Mouse (Mus musculus) urinary bladder, postnatal 10 days (tissue): ENCODE measurements around the gene Brap.
"Not testable (repeated sequence)": the region's sequence is repeated elsewhere in the genome, so short reads cannot be mapped to it uniquely, and the experiment has no call there.

Source experiments
- DNase-seq: peaks from one replicate; pipeline ENCODE4 v3.0.0; 2022; ENCODE audit warnings: low spot score

The Brap gene

GRCm38 (mm10) chr5:121660059-121660896, at the start of gene Brap, which contains the start of gene Acad10:
Gene Brap, plus strand, starts transcription at chr5:121660563.
Gene Acad10, minus strand, starts transcription at chr5:121660514.
- DNase-seq = peak; percentile 74

DNA sequence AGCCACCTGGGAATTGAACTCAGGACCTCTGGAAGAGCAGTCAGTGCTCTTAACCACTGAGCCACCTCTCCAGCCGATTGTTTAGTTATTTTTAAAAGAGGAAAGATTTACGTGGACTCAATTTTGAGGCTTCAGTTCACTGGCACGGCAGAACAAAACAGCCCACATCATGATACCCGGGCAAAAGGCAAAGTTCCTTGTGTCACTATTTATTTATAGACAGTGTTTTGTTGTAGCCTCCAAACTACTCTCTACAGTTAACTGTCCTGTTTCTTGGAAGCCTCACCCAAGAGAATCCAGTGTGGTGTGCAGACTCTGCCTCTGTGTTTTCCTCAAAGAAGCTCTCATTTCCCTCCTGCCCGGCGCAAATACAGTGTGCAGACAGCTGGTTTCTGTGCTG, 48.3 kb upstream of the Brap start:
- DNase-seq = no peak

- DNase-seq = not testable (repeated sequence)
Observed at GRCm38 (mm10) chr5:121614921-121615320, 45.4 kb upstream of the Brap start.

DNA sequence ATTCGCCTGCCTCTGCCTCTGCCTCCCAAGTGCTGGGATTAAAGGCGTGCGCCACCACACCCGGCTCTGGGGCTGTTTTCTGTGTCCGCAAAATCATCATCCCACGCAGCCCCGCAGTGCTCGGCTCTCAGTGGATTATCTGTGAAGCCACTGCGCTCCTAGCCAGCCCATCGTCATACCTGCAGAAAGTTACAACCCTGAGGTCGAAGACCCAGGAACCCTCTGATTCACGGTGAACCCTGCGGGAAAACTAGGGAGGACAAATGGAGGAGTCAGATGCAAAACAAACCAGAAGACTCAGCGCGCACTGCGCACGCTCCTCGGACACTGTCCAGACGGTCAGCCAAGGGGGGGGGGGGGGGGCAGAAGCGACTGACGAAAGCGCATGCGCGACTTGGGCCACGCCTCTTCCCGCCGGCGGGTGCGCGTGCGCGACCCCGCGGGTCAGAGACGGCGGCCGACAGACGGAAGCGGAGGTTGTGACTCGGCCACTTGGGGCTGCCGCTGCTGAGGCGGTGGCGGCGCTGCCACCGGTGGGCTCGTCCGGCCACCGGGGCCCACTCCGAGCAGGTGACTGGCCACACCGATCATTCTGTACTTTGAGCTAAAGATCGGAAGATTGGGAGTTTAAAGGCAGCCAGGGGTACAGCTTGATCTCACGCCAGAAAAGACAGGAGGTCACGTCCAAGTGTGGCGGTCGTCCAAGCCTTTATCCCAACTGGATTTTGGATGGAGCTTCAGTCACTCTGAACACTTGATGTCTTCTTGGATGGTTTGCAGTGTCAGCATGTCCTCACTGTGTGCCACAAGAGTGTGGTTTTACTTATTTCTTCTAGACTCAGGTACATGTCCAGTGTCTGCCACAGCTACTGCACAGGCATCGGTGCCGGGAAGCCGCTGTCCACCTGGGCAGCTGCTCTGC, 41.5 kb upstream of the Brap start, which contains the start of gene Acad12:
Gene Acad12, minus strand, starts transcription at position 347 of the 922 bp plus-strand sequence.
- peak; percentile 41 for DNase-seq

DNA sequence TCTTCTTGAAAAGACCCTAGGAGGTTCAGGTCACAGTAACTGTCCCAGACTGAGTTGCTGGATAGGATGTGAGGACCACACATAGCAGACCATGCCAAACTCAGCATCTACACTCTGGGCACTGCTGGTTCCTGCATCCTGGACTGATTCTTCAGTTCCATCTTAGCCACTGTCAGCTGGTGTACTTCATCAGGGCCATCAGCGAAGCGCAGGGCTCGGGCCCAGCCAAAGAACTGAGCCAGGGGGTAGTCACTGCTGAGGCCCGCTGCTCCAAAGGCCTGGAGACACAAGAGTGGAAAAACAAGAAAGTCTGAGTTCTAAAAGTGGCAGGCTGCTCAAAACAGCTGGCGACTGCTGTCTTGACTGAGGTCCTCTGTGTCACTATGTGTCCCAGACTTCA, 39.3 kb upstream of the Brap start:
- no peak for DNase-seq

- DNase-seq = no peak
Observed at GRCm38 (mm10) chr5:121623241-121623640, 37.1 kb upstream of the Brap start.

- DNase-seq = no peak
Observed at GRCm38 (mm10) chr5:121627871-121628270, 32.5 kb upstream of the Brap start.

GRCm38 (mm10) chr5:121631106-121631647, 29.2 kb upstream of the Brap start:
- DNase-seq = not testable (repeated sequence)

DNA sequence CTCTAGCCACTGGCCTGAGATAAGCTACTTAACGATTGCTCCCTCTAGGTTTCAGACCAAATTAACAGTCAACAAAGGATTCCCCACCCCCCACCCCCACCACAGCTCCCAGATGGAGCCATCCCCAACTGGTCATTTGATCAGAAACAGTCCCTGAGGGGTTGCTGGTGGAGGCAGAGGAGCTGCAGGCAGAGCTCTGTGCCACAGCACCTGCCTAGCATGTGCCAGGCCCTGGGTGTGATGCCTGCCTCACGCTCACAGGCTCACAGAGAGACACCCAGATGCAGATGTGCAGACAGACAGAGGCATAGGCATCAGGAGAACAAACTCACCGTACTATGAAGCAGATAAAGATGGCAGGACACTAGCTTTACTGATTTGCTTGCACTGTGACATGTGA, 27.6 kb upstream of the Brap start:
- no peak for DNase-seq

GRCm38 (mm10) chr5:121634668-121635067, 25.7 kb upstream of the Brap start:
- no peak for DNase-seq

GRCm38 (mm10) chr5:121637296-121637695, 23.1 kb upstream of the Brap start:
- DNase-seq = no peak

- no peak for DNase-seq
Observed at GRCm38 (mm10) chr5:121639601-121640000, 20.8 kb upstream of the Brap start.

DNA sequence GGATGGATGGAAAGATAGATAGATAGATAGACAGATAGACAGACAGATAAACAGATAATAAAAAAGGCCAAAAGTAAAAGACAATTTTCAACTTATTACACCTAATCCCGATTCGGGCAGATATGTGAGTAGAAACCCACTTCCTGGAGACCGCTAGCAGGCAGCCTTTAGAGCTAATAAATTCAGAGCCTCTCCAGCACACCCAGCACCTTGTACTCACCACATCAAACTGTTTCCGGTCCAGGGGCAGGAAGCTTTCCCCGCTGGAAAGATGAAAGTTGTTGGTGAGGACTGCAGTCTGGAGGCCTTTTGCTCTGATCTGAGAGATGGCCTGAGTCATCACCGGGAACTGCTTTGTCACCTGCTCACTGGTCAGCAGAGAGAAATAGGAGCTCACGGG, 11.2 kb upstream of the Brap start:
- DNase-seq = no peak

DNA sequence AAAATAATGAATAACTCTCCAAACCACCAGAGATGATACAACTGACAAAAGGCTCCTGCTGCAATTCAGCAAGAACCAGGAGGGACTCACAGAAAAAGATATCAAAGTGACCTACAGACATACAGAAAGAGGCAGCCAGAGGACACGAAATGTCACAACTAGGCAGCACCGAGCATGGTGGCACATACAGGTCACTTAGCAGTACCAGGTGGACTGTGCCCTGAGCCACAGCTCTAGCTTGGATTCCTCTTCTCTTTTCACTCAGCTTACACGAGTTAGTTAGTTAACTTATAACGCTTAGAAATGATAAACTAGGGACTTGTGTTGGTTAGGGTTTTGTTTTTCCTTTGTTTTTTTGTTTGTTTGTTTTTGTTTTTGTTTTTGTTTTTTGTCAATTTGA, 5.8 kb upstream of the Brap start:
- no peak for DNase-seq

- not testable (repeated sequence) for DNase-seq
Observed at GRCm38 (mm10) chr5:121656866-121657265, 3.5 kb upstream of the Brap start.

GRCm38 (mm10) chr5:121657656-121658055, 2.7 kb upstream of the Brap start:
- DNase-seq = not testable (repeated sequence)

GRCm38 (mm10) chr5:121660897-121661254, 513 bp downstream of the Brap start:
- DNase-seq = no peak

- DNase-seq = no peak
Observed at GRCm38 (mm10) chr5:121661494-121661893, 1.1 kb downstream of the Brap start.

GRCm38 (mm10) chr5:121663456-121663855, 3.1 kb downstream of the Brap start:
- DNase-seq = no peak

DNA sequence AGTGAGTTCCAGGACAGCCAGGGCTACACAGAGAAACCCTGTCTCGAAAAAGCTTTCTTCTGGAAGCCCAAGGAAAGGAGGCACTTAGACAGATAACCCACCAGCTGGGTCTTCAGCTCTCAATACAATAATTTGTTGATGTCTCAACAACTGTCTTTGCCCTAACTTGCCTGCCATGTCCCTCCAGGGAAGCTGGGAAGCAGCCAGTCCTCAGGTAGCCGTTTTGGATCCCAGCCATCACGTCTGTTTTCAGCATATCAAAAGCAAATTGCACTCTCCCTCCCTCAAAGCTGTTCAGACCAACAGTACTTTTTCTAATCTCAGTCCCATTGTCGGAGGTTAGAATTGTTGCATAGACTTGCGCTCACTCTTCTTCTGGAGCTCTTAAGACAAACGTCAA, 3.7 kb downstream of the Brap start:
- DNase-seq = no peak

DNA sequence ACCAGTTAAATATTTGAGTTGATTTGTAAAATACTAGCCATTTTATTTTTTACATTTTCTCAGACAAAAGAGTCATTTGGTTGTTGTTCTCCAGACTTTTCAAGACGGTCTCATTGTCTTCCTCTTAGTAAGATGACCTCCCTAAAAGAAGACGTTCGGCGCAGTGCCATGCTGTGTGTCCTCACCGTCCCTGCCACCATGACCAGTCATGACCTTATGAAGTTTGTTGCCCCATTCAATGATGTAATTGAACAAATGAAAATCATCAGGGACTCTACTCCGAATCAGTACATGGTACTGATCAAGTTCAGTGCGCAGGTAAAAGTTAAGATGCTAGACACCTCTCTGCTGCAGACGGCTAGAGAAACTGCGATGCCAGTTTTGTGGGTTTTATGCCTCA, 4.6 kb downstream of the Brap start:
- no peak for DNase-seq

DNA sequence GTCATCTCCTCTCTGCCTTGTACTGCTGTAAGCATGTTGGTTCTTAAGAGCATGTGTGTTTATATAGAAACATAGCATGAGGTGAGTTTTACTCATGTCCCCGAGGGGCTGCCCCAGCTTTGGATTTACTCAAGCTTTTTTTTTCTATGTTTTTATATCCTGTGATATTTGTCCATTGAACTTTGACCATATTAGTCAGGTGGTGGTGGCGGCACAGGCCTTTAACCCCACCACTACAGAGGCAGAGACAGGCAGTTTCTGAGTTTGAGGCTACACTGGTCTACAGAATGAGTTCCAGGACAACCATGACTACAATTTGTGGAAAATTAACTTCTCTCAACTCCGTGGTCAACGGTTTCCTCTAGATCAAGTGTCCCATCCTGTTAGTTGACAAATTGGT, 6.7 kb downstream of the Brap start:
- no peak for DNase-seq

DNA sequence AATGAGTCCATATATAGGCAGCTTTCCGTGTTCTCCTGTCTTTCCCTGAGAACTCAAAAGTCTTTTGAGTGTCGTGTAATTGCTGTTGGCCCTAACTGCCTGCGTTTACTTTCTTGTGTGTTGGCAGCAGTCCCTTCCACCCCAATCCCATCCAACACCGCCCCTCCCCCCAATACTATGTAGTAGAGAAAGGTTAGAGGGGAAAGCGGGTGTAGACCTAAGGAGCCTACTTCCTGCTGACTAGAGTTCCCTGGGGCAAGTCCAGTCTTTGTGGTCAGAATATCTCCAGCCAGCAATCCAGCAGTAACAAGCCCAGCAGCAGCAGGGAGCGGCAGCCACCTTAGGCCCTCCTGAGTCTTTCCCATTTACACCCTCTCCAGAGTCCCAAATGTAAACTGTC, 8.0 kb downstream of the Brap start:
- no peak for DNase-seq
